Mouse (Mus musculus) bone marrow macrophage, adult 2 months (primary cell): ENCODE data around the gene Cradd. TPM values are rescaled to one million over a fixed set of nuclear protein-coding genes. Genes with fewer than 3 reads are reported as not detected.

Source experiments
- H3K27ac ChIP-seq: 2 replicates; pipeline ENCODE4 v1.5.1; 2012; ENCODE audit warnings: low read depth, low read length; ENCODE audit not compliant: insufficient read depth
- H3K4me1 ChIP-seq: 2 replicates; pipeline ENCODE4 v1.6.1; 2012; ENCODE audit warnings: low read length; ENCODE audit not compliant: control insufficient read depth, insufficient read depth
- H3K4me3 ChIP-seq: 2 replicates; pipeline ENCODE4 v1.5.1; 2012; ENCODE audit warnings: mild to moderate bottlenecking, low read length, moderate library complexity; ENCODE audit not compliant: insufficient read depth
- CTCF ChIP-seq: IDR thresholded peaks from 2 replicates; pipeline ENCODE4 v1.5.1; 2012; ENCODE audit warnings: low read depth, mild to moderate bottlenecking, low read length, moderate library complexity
- POLR2A ChIP-seq: IDR thresholded peaks from 2 replicates; pipeline ENCODE4 v1.6.1; 2012; ENCODE audit warnings: mild to moderate bottlenecking, low read depth, low read length, borderline replicate concordance
- polyA plus RNA-seq: library from polyadenylated mRNA; stranded (reverse); fragments of >200 nt; gene quantifications from 2 replicates; pipeline ENCODE4 v1.2.4, GENCODE M21; 2012; ENCODE audit not compliant: missing spikeins, insufficient read depth, insufficient read length

Gene Cradd
- polyA plus RNA-seq, 1 experiment: 12.2 TPM

DNA sequence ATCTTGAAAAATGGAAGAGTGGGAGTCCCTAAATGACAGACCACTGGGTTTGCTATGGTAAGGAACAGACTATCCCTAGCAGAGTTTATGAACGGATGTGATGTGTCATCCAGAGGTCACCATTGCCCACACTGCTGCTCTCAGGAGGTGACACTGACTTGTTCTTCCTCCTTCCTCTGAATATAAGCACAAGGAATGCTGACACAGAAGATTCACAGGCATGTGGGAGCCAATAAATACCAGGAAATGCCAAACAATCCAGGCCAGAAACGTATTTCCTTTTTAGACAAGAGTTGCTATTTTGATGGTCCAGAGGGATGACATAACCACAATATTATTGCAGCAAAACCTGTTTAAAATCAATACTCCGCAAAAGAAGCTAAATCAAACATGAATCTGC lies 91.4 kb downstream of the Cradd start:
- Histone ChIP-seq H3K4me1 (peaks cover 45% of the 10 kb centered on the region), H3K27ac (peak overlapping the region; percentile 32), H3K4me3 (no peak overlapping the region)
- TF ChIP-seq CTCF (no peak), POLR2A (no peak)

DNA sequence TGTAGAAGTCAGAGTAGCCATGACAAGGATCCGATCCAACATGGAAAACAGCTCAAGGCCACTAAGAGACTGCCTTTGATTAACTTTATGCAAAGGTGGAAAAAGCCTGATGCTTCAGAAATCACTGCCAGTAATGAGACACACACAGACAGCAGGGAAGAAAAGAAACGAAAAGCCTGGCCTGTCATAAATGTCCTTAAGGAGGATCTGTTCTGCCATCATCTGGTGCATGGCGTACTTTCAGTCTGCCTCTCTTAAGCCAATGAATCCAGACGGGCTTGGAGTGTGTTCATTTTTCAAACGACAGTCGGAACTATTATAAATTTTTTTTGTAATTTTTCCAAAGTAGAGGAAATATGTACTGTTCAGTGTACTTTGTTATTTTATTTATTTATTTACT lies 95.7 kb downstream of the Cradd start:
- no peak overlapping the region for H3K27ac ChIP-seq
- H3K4me3 ChIP-seq: no peak overlapping the region
- no peak for TF ChIP-seq POLR2A
- TF ChIP-seq CTCF: no peak
- H3K4me1 ChIP-seq: peaks cover 22% of the 10 kb centered on the region

DNA sequence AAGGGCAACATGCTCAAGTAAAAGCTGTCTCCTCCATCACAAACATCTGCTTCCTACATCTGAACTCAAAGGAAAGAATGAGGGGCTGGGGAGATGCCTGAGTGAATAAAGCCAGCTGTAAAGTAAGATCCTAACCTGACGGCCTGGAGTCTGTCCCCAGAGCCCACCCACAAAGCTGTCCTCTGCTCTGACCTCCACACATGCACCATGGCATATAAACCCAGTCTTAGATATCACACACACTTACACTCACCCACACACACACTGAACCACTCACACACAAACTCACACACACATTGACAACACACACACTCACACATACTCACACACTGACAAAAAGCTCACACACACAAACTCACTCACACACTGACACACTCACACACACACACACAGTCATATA lies 96.3 kb downstream of the Cradd start:
- Histone ChIP-seq H3K27ac (no peak overlapping the region), H3K4me3 (no peak overlapping the region), H3K4me1 (peaks cover 17% of the 10 kb centered on the region)
- TF ChIP-seq CTCF (no peak), POLR2A (no peak)

DNA sequence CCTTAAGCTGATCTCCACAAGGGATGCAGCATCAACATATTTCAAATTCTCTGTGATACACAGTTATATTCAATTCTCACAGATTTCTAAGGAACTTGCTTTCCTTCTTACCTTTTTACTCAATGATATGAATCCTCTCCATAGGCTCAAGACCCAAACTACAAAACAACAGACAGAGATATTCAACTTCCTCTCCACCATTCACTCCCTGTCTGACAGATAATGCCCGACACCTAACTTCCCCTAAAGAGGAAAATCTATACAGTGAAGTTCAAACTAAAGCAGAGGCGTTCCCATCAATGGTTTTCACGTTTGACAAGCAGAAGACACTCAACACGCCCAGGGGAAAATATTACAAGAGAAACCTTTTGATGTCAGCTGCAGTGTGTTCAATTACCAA lies 97.2 kb downstream of the Cradd start:
- TF ChIP-seq CTCF: no peak
- TF ChIP-seq POLR2A: no peak
- Histone ChIP-seq H3K4me3 (no peak overlapping the region), H3K27ac (no peak overlapping the region), H3K4me1 (peaks cover 11% of the 10 kb centered on the region)

DNA sequence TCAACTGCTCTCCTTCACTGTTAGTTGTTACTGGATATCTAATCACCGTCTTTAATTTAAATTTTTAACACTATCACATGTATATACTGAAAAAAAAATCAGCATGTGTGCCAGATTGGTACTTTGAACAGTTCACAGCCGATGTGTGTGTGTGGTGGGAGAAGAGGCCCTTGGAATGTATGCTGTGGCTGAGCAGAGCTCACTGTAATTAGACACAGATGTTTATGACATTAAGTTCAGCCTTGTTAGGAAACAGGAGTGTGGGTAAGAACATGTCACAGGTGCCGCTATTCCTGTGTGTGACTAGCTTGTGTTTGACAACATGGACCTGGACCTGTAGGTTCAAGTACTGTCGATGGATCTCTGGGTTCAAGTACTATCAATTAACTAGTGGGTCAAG lies 98.9 kb downstream of the Cradd start:
- TF ChIP-seq CTCF (no peak), POLR2A (no peak)
- Histone ChIP-seq H3K4me3 (no peak overlapping the region), H3K27ac (no peak overlapping the region), H3K4me1 (peaks cover 10% of the 10 kb centered on the region)

DNA sequence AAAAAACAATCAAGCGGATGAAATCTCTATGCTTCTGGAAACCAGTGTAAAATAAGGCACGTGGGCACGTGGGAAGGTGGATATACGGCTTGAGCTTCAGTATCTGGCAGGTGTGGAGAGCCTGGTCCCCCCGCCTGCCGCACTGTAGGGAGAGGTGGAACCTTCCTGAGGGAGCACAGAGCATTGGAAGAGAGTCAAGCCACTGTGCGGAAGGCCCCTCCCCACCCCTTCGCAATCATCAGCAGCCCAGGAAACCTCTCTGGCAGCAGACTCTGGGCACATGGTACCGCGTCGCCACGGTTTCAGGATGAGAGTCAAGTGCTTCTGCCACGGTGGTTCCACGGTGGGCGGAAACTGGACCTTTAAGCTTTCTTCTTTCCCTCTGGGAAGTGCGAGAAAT lies 100.7 kb downstream of the Cradd start:
- Histone ChIP-seq H3K4me1 (peaks cover 6% of the 10 kb centered on the region), H3K4me3 (no peak overlapping the region), H3K27ac (no peak overlapping the region)
- TF ChIP-seq POLR2A (no peak), CTCF (no peak)

DNA sequence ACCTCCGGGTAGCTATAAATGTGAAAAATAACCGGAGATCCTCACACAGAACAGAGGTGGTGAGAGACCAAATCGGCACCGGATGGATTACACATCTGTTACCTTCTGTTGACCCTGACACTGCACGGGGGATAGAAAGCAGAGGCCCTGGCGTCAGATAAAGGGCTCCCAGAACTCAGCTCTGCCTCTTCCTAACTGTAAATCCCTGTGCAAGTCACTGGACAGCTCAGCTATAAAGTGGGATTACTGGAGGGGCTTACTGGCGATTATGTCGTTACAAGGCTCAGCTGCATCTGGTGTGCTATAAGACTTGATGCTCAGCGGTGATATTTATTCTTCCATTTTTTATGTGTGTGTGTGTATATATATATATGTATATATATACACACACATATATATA lies 102.0 kb downstream of the Cradd start:
- no peak overlapping the region for H3K27ac ChIP-seq
- H3K4me3 ChIP-seq: no peak overlapping the region
- TF ChIP-seq CTCF (no peak), POLR2A (no peak)

DNA sequence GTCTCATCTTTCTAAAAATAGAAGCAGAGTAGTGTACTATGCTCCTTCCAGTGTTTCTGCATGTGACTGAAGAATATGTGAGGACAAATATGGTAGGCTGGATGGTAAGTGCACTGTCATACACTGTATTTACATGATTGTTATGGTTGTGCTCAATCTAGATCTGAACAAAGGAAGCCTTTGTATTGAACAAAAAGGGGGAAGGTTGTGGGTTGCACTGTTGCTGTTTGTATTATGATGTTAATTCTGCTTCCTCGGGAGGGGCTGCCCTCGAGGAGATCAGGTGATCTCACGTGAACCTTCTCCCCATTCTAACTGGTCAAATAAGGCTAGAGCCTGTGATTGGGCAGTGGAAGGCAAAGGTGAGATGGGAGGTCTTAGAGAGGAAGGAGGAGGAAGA lies 103.4 kb downstream of the Cradd start:
- no peak for TF ChIP-seq POLR2A
- no peak for TF ChIP-seq CTCF
- Histone ChIP-seq H3K4me3 (no peak overlapping the region), H3K27ac (no peak overlapping the region)

More for the DNA sequence above, 102.0 kb downstream of the Cradd start:
- peaks cover 6% of the 10 kb centered on the region for H3K4me1 ChIP-seq

DNA sequence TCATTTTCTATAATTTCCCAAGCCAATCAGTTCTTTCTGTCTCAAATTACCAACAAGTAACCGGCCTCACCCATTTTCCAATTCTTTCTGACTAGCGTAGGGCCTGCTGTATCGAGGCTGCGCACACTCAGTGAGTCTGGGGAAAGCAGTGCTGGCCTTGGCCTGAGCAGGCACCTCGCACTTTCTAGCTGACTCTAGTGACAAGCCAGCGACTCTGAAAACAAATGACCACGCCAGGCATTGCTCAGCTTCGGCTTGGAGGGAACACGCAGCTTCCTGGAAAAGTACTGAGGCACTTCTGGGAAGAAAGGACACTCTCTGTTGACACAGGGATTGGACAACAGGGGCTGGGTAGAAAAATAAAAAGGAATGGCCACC lies 105.3 kb downstream of the Cradd start:
- Histone ChIP-seq H3K4me1 (peaks cover 2% of the 10 kb centered on the region; the same call in 1 of the 2 replicates), H3K4me3 (no peak overlapping the region), H3K27ac (no peak overlapping the region)
- TF ChIP-seq POLR2A: no peak
- no peak for TF ChIP-seq CTCF

More for the DNA sequence above, 103.4 kb downstream of the Cradd start:
- peaks cover 2% of the 10 kb centered on the region; the same call in 1 of the 2 replicates for H3K4me1 ChIP-seq

DNA sequence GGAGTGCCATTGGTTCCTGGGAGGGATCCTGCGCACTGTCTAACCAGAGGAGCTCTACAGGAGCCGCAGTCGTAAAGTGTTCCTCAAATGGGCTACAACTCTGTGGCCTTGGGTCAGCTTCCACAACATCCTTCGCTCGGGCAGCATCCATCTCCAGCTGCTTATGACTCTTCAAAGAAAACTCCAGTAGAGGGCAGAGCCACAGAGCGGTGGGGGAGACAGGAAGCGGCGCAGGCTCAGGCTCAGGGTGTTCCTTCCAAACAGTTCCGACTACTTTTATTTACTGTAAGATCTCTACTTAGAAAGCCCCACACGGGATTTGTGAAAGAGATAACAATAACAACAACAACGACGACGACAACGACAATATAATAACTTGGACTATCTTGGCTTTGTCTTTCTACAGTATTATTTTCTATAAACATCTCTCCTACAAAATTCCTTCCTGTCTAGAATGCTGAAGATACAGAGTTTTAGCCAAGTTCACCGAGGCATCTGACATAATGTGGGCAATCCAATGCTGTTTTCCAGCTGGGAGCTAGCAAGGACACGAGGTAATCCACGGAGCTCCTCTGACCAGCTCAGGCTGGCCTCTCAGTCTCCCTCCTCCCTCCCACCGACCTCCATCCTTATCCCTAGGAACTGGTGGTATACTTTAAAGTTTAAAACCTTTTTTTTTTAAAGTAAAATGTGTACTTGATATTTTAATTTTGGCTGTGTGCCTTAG lies 105.8 kb downstream of the Cradd start:
- peaks cover 4% of the 10 kb centered on the region; the same call in 1 of the 2 replicates for H3K4me1 ChIP-seq

More for the DNA sequence above, 105.8 kb downstream of the Cradd start:
- no peak for TF ChIP-seq POLR2A
- TF ChIP-seq CTCF: no peak
- H3K27ac ChIP-seq: no peak overlapping the region
- H3K4me3 ChIP-seq: no peak overlapping the region
